Mouse (Mus musculus) neural tube, embryonic 12.5 days (tissue): ENCODE results near the gene Dhx15. TPM values are rescaled to one million over a fixed set of nuclear protein-coding genes. Genes with fewer than 3 reads are reported as not detected.

Source experiments
- ATAC-seq: fragments of 200-750 bp; cut with Nextera tagmentation; 2 replicates; pipeline ENCODE4 v1.8.0; 2017; ENCODE audit warnings: low read depth, mild to moderate bottlenecking, moderate TSS enrichment, moderate library complexity; ENCODE audit not compliant: low FRiP score
- H3K27ac ChIP-seq: fragments of 300-500 bp; sonication (generic); 2 replicates; pipeline ENCODE4 v1.5.1; 2016
- H3K27me3 ChIP-seq: fragments of 300-500 bp; sonication (generic); replicated peaks from 2 replicates; pipeline ENCODE4 v1.6.1; 2016; ENCODE audit warnings: mild to moderate bottlenecking
- H3K36me3 ChIP-seq: fragments of 300-500 bp; sonication (generic); 2 replicates; pipeline ENCODE4 v1.6.1; 2016; ENCODE audit warnings: mild to moderate bottlenecking
- H3K4me1 ChIP-seq: fragments of 300-500 bp; sonication (generic); 2 replicates; pipeline ENCODE4 v1.6.1; 2016
- H3K4me2 ChIP-seq: fragments of 300-500 bp; sonication (generic); replicated peaks from 2 replicates; pipeline ENCODE4 v1.6.1; 2016; ENCODE audit warnings: mild to moderate bottlenecking
- H3K4me3 ChIP-seq: fragments of 300-500 bp; sonication (generic); 2 replicates; pipeline ENCODE4 v1.5.1; 2016
- H3K9ac ChIP-seq: fragments of 300-500 bp; sonication (generic); 2 replicates; pipeline ENCODE4 v1.6.1; 2016; ENCODE audit warnings: mild to moderate bottlenecking
- H3K9me3 ChIP-seq: fragments of 300-500 bp; sonication (generic); 2 replicates; pipeline ENCODE4 v1.6.1; 2016; ENCODE audit warnings: mild to moderate bottlenecking
- WGBS: fragments of 180-500 bp; shearing (Covaris S2); methylation state at CpG from one replicate; pipeline ENCODE4 v1.1.7; 2016; 5-methylcytosine and 5-hydroxymethylcytosine counted together
- polyA plus RNA-seq: library from polyadenylated mRNA; unstranded; fragments of >200 nt; fragmentation: Nextera tagmentation; extraction: Ambion mirVana; gene quantifications from 2 replicates; pipeline ENCODE4 v1.2.1, GENCODE M21; 2016

The Dhx15 gene
- polyA plus RNA-seq, 1 experiment from 2014 or later: 173 TPM

- H3K36me3 ChIP-seq: no peaks in the 10 kb centered on the region
- WGBS: 83% methylated on average over 6 of the region's 6 CpGs
- no peak overlapping the region for H3K4me3 ChIP-seq
- H3K27me3 ChIP-seq: no peaks in the 10 kb centered on the region
- peaks cover 6% of the 10 kb centered on the region; the same call in 1 of the 2 replicates for H3K4me1 ChIP-seq
- no peak overlapping the region for H3K4me2 ChIP-seq
- H3K9me3 ChIP-seq: no peaks in the 10 kb centered on the region
- no peak overlapping the region for H3K27ac ChIP-seq
- ATAC-seq: peak; percentile 21; the same call in 1 of the 2 replicates
- H3K9ac ChIP-seq: no peak overlapping the region
Measured at GRCm38 (mm10) chr5:52218238-52218637, 27.9 kb upstream of the Dhx15 start.

DNA sequence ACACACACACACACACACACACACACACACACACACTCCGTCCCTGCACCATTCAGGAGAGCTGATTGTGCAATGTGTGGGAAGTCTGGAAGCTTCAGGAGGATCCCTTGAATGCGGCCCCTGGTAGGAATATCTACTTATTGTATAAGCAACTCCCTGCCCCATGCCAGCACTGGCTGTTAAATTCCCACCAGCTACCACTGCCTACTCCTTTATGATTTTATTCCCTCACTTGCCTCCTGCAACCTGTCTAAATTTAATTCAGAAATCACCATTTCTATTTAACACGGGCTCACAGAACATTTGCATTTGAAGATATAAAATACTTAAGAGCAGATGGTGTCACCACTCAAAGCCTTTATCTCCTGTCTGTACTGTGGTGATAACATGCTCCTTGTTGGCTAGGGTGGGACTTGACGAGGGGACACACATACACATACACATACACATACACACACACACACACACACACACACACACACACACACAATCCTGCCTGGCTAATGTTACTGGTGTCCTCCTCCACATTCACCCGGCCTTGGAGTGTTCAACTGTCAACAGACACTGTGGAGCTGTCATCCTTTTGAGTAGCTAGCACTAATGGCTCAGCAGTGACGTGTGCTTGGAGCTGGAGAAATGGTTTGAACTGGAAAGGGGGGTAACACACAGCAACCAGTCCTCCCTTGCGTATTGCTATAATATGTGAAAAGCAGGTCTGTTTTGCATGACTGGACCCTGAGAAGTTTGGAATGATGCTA is 23.0 kb upstream of the Dhx15 start:
- Histone ChIP-seq H3K27me3 (no peaks in the 10 kb centered on the region), H3K9me3 (no peaks in the 10 kb centered on the region), H3K4me3 (no peak overlapping the region), H3K36me3 (no peaks in the 10 kb centered on the region), H3K27ac (no peak overlapping the region), H3K4me2 (no peak overlapping the region), H3K9ac (no peak overlapping the region), H3K4me1 (peaks cover 4% of the 10 kb centered on the region; the same call in 1 of the 2 replicates)
- ATAC-seq: no peak
- WGBS: 85% methylated on average over 7 of the region's 7 CpGs

DNA sequence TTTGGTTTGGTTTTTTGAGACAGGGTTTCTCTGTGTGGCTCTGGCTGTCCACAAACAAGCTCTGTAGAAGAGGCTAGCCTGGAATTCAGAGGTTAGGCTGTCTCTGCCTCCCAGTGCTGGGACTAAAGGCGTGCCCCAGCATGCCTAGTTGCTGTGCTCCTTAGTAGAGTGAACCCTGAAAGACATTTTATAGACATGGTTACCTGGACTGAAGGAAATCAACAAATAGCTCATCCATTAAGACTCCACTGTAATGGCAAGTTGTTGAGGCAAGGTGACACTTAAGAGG is 810 bp upstream of the Dhx15 start:
- peak overlapping the region; percentile 82 for H3K4me2 ChIP-seq
- 0 out of 2 replicates have a peak overlapping the region, but pooled peaks have one; percentile 30 for H3K9ac ChIP-seq
- H3K4me1 ChIP-seq: peaks cover 15% of the 10 kb centered on the region
- H3K27me3 ChIP-seq: no peaks in the 10 kb centered on the region
- 48% methylated on average over 1 of the region's 1 CpGs for WGBS
- no peaks in the 10 kb centered on the region for H3K9me3 ChIP-seq
- H3K36me3 ChIP-seq: no peaks in the 10 kb centered on the region
- H3K27ac ChIP-seq: no peak overlapping the region
- peak; percentile 7; the same call in 1 of the 2 replicates for ATAC-seq
- H3K4me3 ChIP-seq: peak overlapping the region; percentile 97; the same call in 1 of the 2 replicates

DNA sequence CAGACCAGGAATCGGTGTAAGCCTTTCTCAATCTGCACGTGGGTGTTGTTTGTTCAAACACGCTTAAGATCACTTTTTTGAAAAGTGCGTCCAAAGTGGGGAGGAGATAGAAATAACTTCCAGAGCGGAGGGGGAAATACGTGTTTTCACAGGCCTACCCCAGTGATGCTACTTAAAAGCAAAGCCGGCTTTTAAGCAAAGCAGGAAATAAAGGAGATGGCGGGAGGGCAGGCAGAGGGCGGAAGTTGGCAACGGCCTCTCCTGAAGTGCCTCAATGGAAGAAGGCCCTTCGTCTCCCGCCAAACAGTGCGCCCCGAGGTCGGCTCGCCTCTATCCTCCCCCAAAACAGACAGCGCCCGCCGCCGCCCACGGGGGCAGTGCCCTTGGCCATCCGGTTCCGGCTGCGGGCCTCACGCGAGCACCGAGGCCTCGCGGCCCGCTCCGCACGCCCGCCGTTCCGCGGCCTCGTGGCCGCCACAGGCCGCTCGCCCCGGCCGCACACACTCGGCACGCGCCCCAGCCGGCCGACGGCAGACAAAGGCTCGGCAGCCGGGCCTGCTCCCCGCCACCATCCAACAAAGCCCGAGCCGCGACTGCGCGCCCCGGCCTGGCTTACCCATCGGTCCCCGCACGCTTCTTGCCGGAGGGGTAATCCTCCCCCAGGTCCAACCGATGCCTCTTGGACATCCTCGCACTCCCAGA is 499 bp downstream of the Dhx15 start:
- peak overlapping the region; percentile 75 for H3K27ac ChIP-seq
- H3K4me3 ChIP-seq: peak overlapping the region; percentile 97
- peak overlapping the region; percentile 98 for H3K9ac ChIP-seq
- H3K4me1 ChIP-seq: peaks cover 15% of the 10 kb centered on the region
- WGBS: under 1% methylated on average over 63 of the region's 63 CpGs
- no peaks in the 10 kb centered on the region for H3K27me3 ChIP-seq
- no peaks in the 10 kb centered on the region for H3K36me3 ChIP-seq
- no peaks in the 10 kb centered on the region for H3K9me3 ChIP-seq
- H3K4me2 ChIP-seq: peak overlapping the region; percentile 82
- ATAC-seq: peak; percentile 85

DNA sequence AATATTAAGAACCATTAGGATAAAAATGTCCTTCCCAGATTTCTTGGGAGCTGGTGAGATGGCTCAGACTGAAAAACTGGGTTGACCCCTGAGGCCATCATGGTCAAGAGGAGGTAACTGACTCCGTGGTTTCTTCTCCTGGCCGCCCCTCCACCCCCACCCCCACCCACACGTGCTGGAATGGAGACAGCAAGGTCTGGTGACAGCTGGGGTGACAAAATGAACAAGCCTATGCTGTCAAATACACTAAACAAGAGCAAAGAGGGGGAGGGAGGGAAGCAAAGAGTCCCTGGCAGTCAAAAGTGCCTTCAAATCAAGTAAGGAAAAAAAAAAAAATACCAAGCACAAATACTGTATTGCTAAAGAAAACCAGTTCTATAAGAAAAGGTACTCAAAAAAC is 2.1 kb downstream of the Dhx15 start:
- Histone ChIP-seq H3K27ac (no peak overlapping the region), H3K36me3 (peaks cover 7% of the 10 kb centered on the region), H3K27me3 (no peaks in the 10 kb centered on the region), H3K9ac (0 out of 2 replicates have a peak overlapping the region, but pooled peaks have one; percentile 98), H3K4me2 (peak overlapping the region; percentile 82), H3K4me3 (peak overlapping the region; percentile 97; the same call in 1 of the 2 replicates), H3K9me3 (no peaks in the 10 kb centered on the region), H3K4me1 (peaks cover 15% of the 10 kb centered on the region)
- 28% methylated on average over 3 of the region's 3 CpGs for WGBS
- no peak for ATAC-seq

GRCm38 (mm10) chr5:52177326-52177725 is 13.0 kb downstream of the Dhx15 start:
- H3K9me3 ChIP-seq: no peaks in the 10 kb centered on the region
- 92% methylated on average over 1 of the region's 1 CpGs for WGBS
- H3K4me1 ChIP-seq: no peaks in the 10 kb centered on the region
- no peak overlapping the region for H3K27ac ChIP-seq
- no peak for ATAC-seq
- peaks cover 16% of the 10 kb centered on the region; the same call in 1 of the 2 replicates for H3K36me3 ChIP-seq
- no peak overlapping the region for H3K4me3 ChIP-seq
- H3K27me3 ChIP-seq: no peaks in the 10 kb centered on the region
- H3K4me2 ChIP-seq: no peak overlapping the region
- no peak overlapping the region for H3K9ac ChIP-seq

DNA sequence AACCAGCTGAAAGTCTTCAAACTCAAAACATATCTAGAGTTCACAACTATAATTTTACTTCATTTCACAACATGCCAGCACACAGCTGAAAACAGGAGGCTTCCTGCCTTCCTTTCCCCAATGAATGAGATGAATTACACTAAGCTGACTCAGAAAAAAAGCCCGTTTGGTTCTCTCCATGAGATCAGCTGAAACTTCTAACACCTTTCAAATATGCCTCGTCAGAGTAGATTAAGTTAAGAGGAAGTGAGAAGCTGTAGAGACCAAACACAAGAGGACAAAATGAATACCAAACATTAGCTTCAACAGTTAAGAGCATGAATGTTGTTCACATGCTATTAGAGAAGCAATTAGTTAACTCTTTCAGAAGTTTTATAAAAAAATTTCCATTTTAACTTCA is 21.8 kb downstream of the Dhx15 start:
- Histone ChIP-seq H3K36me3 (peaks cover 31% of the 10 kb centered on the region), H3K27me3 (no peaks in the 10 kb centered on the region), H3K27ac (no peak overlapping the region), H3K4me3 (no peak overlapping the region), H3K9ac (no peak overlapping the region), H3K4me2 (no peak overlapping the region), H3K9me3 (no peaks in the 10 kb centered on the region), H3K4me1 (no peaks in the 10 kb centered on the region)
- ATAC-seq: no peak
- WGBS: 55% methylated on average over 2 of the region's 2 CpGs

GRCm38 (mm10) chr5:52149138-52149537 is 41.2 kb downstream of the Dhx15 start:
- no peak for ATAC-seq
- 94% methylated on average over 3 of the region's 3 CpGs for WGBS
- H3K36me3 ChIP-seq: peaks cover 12% of the 10 kb centered on the region
- H3K9me3 ChIP-seq: no peaks in the 10 kb centered on the region
- H3K9ac ChIP-seq: no peak overlapping the region
- no peak overlapping the region for H3K27ac ChIP-seq
- no peak overlapping the region for H3K4me3 ChIP-seq
- no peaks in the 10 kb centered on the region for H3K27me3 ChIP-seq
- H3K4me1 ChIP-seq: no peaks in the 10 kb centered on the region
- H3K4me2 ChIP-seq: no peak overlapping the region

- H3K4me3 ChIP-seq: no peak overlapping the region
- no peak overlapping the region for H3K9ac ChIP-seq
- no peak for ATAC-seq
- 92% methylated on average over 4 of the region's 4 CpGs for WGBS
- H3K4me2 ChIP-seq: no peak overlapping the region
- H3K27ac ChIP-seq: no peak overlapping the region
- peaks cover 14% of the 10 kb centered on the region for H3K36me3 ChIP-seq
- no peaks in the 10 kb centered on the region for H3K27me3 ChIP-seq
- no peaks in the 10 kb centered on the region for H3K9me3 ChIP-seq
- H3K4me1 ChIP-seq: no peaks in the 10 kb centered on the region
Measured at GRCm38 (mm10) chr5:52147141-52147540, 43.2 kb downstream of the Dhx15 start.

GRCm38 (mm10) chr5:52145684-52146083 is 44.6 kb downstream of the Dhx15 start:
- no peak overlapping the region for H3K27ac ChIP-seq
- H3K36me3 ChIP-seq: peaks cover 10% of the 10 kb centered on the region; the same call in 1 of the 2 replicates
- H3K4me2 ChIP-seq: no peak overlapping the region
- 0 out of 2 replicates have a peak, but pooled peaks have one; percentile 5 for ATAC-seq
- H3K4me1 ChIP-seq: no peaks in the 10 kb centered on the region
- H3K9me3 ChIP-seq: no peaks in the 10 kb centered on the region
- no peak overlapping the region for H3K4me3 ChIP-seq
- no peaks in the 10 kb centered on the region for H3K27me3 ChIP-seq
- no peak overlapping the region for H3K9ac ChIP-seq
- 90% methylated on average over 6 of the region's 6 CpGs for WGBS

GRCm38 (mm10) chr5:52141936-52142335 is 48.4 kb downstream of the Dhx15 start:
- Histone ChIP-seq H3K9ac (no peak overlapping the region), H3K9me3 (no peaks in the 10 kb centered on the region), H3K4me1 (no peaks in the 10 kb centered on the region), H3K27me3 (no peaks in the 10 kb centered on the region), H3K27ac (no peak overlapping the region), H3K36me3 (peaks cover 14% of the 10 kb centered on the region), H3K4me3 (no peak overlapping the region), H3K4me2 (no peak overlapping the region)
- ATAC-seq: no peak
- 91% methylated on average over 9 of the region's 9 CpGs for WGBS

GRCm38 (mm10) chr5:52138819-52139218 is 51.5 kb downstream of the Dhx15 start:
- Histone ChIP-seq H3K4me2 (no peak overlapping the region), H3K27me3 (no peaks in the 10 kb centered on the region), H3K4me1 (no peaks in the 10 kb centered on the region), H3K9me3 (no peaks in the 10 kb centered on the region), H3K27ac (no peak overlapping the region), H3K9ac (no peak overlapping the region), H3K36me3 (peaks cover 9% of the 10 kb centered on the region), H3K4me3 (no peak overlapping the region)
- no peak for ATAC-seq
- 91% methylated on average over 6 of the region's 6 CpGs for WGBS
